Mouse (Mus musculus): Measurements from ENCODE around the gene Olfr362. TPM values are rescaled to one million over a fixed set of nuclear protein-coding genes. Genes with fewer than 3 reads are reported as not detected.
"Not testable (repeated sequence)": the region's sequence is repeated elsewhere in the genome, so short reads cannot be mapped to it uniquely, and the experiment has no call there.

Gene Olfr362
- not detected in 2 replicates for polyA plus RNA-seq (2015; fragmentation: Nextera tagmentation; extraction: Ambion mirVana)

DNA sequence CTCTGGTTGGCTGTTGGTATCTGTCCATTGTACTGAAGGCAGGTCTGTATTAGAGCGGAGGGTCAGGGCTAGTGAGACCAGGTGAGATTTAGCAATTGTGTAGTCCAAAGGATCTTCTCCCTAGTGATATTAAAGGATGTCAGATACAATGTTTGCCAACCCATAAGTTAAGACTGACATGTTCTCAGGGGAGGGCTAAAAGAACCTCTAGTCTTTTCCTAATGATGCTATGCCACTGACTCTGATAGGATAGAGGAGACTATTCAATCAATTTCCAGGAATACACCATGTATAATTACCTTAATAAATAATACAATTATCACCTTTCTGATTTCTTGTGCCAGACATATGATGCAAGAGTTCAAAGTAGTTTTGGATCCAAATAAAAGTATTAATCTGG lies at the start of gene Olfr362:
Gene Olfr362 (minus strand): TSS at position 101 of the 400 bp plus-strand sequence.
- DNase-seq (ENCODE audit: low spot score), result no peak

- DNase-seq (ENCODE audit: low spot score), result no peak
Measured at GRCm38 (mm10) chr2:37139022-37139421, 21.3 kb upstream of the Olfr362 start, which contains the start of gene Olfr364-ps1. Gene Olfr364-ps1, plus strand, starts transcription at chr2:37139322.

GRCm38 (mm10) chr2:37089190-37089589 lies 28.5 kb downstream of the Olfr362 start, which contains the start of gene Olfr361:
Gene Olfr361, minus strand, starts transcription at chr2:37089290.
- not testable (repeated sequence) for DNase-seq (ENCODE audit: low spot score)

DNA sequence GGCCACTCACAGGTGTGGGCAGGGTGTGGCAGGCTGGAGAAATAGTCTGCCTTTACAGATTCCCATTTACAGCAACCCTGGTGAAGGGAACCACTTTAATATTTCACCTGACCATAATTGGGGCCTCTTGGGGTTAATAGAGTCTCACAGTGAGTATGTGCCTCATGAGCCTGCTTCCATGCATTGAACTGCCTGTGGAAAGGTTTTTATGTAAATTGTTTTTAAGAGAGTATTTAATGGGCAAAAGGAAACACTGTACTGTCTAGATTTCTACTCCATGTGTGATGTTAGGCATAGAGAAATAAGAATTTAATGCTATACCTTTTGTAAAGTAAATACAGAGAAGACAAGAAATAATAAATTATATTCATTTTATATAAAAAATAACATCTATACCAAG lies 52.3 kb downstream of the Olfr362 start, which contains the start of gene Olfr360:
Gene Olfr360 (plus strand): TSS at position 301 of the 400 bp plus-strand sequence.
- DNase-seq (ENCODE audit: low spot score), result no peak

Other genes with a start within 250 kb of the Olfr362 start
- not detected in 2 replicates for gene Olfr352, start 249.4 kb downstream of the Olfr362 start, polyA plus RNA-seq (2015; fragmentation: Nextera tagmentation; extraction: Ambion mirVana)
- not detected in 2 replicates for gene Olfr353, start 225.0 kb downstream of the Olfr362 start, polyA plus RNA-seq (2015; fragmentation: Nextera tagmentation; extraction: Ambion mirVana)
- gene Olfr354, start 212.2 kb downstream of the Olfr362 start, polyA plus RNA-seq (2015; fragmentation: Nextera tagmentation; extraction: Ambion mirVana), result not detected in 2 replicates
- not detected in 2 replicates for gene Olfr355, start 189.0 kb downstream of the Olfr362 start, polyA plus RNA-seq (2015; fragmentation: Nextera tagmentation; extraction: Ambion mirVana)
- not detected in 2 replicates for gene Olfr356, start 180.8 kb downstream of the Olfr362 start, polyA plus RNA-seq (2015; fragmentation: Nextera tagmentation; extraction: Ambion mirVana)
- not detected in 2 replicates for gene Olfr357, start 124.1 kb downstream of the Olfr362 start, polyA plus RNA-seq (2015; fragmentation: Nextera tagmentation; extraction: Ambion mirVana)
- not detected in 2 replicates for gene Olfr358, start 108.6 kb downstream of the Olfr362 start, polyA plus RNA-seq (2015; fragmentation: Nextera tagmentation; extraction: Ambion mirVana)
- gene Olfr360, start 52.2 kb downstream of the Olfr362 start, polyA plus RNA-seq (2015; fragmentation: Nextera tagmentation; extraction: Ambion mirVana), result not detected in 2 replicates
- not detected in 2 replicates for gene Olfr361, start 28.6 kb downstream of the Olfr362 start, polyA plus RNA-seq (2015; fragmentation: Nextera tagmentation; extraction: Ambion mirVana)
- not detected in 2 replicates for gene Olfr364-ps1, start 21.4 kb upstream of the Olfr362 start, polyA plus RNA-seq (2015; fragmentation: Nextera tagmentation; extraction: Ambion mirVana)
- not detected in 2 replicates for gene Olfr365, start 70.3 kb upstream of the Olfr362 start, polyA plus RNA-seq (2015; fragmentation: Nextera tagmentation; extraction: Ambion mirVana)
- not detected in 2 replicates for gene Olfr366, start 93.7 kb upstream of the Olfr362 start, polyA plus RNA-seq (2015; fragmentation: Nextera tagmentation; extraction: Ambion mirVana)
- not detected in 2 replicates for gene Olfr368, start 208.6 kb upstream of the Olfr362 start, polyA plus RNA-seq (2015; fragmentation: Nextera tagmentation; extraction: Ambion mirVana)
- 58.0 and 59.3 TPM in 2 replicates for gene Pdcl, start 241.4 kb upstream of the Olfr362 start, polyA plus RNA-seq (2015; fragmentation: Nextera tagmentation; extraction: Ambion mirVana)